Mouse (Mus musculus) heart, postnatal 0 days (tissue): ENCODE results near the gene Acvrl1.

Source experiments
- CTCF ChIP-seq: IDR thresholded peaks from 2 replicates; pipeline ENCODE4 v1.5.1; 2016; ENCODE audit warnings: antibody characterized with exemption, control low read depth, low read depth
- EP300 ChIP-seq: IDR thresholded peaks from 2 replicates; pipeline ENCODE4 v1.6.1; 2016; ENCODE audit warnings: antibody characterized with exemption, low read depth

- TF ChIP-seq CTCF, result no peak
- TF ChIP-seq EP300, result no peak
These were observed 36.0 kb downstream of the Acvrl1 start for GRCm38 (mm10) chr15:101164291-101164690.
